Mouse (Mus musculus) layer of hippocampus, postnatal 10 days (tissue): ENCODE measurements at regions not wholly inside any gene's neighbourhood (a gene's known extent, or its start where the extent isn't known, plus 50 kb on each side); places are given as distances from the start of the nearest gene placed in this dataset.

Source experiments
- DNase-seq, 2 experiments: peaks; one replicate each; pipeline ENCODE4 v3.0.0; 2021; ENCODE audit warnings: low spot score in 2 of 2

DNA sequence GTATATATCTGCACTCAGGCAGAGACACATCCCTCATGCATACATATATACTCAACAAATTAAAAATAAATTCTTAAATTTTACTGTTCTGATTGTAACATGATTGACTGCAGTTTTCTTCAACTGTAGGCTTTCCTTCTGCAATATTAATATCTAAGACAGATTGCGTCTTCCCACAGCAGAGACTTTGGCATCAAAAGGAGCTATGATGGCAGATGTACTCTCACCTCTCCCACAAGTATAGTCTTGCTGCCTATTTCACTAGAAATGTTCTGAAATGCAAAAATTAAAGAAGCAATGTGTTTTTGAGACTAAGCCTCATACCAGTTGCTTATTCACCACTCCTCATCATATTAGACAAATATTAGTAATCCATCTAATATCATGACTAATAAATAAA lies 356.5 kb downstream of the Dnah5 start:
- no peak for DNase-seq

DNA sequence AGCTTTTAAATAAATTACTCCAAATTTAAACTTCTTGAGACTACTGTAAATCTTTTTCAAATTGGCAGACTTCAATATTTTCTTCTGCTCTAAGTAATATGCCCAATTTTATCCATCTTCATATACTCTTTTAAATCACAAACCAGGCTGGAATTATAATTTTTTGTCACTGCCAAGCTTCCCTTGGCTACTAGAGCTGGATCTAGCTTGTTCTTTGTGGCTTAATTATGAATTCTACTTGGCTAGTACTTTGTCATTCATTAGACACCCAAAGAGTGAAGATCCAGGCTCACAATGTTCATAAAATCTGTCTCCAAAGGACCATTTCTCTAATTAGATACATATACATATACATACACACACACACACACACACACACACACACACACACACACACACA lies 391.7 kb downstream of the Dnah5 start:
- DNase-seq: no peak

DNA sequence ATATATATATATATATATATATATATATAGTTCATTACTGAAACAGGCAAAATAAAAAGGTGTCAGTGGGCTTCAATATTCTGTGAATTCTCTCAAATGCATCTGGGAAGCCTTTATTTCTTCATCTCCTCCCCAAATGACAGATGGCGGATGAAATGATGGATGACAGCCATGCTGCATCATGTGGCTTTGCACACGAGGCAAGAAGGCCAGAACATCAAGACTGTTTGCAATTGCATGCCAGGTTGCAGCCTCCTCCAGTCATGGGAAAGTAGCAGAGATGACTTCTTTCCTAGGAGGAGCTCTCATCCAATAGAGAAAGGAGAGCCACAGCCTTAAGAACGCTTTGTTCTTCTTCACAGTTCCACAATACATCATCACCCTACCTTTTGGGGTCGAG lies 392.2 kb downstream of the Dnah5 start:
- no peak for DNase-seq

DNA sequence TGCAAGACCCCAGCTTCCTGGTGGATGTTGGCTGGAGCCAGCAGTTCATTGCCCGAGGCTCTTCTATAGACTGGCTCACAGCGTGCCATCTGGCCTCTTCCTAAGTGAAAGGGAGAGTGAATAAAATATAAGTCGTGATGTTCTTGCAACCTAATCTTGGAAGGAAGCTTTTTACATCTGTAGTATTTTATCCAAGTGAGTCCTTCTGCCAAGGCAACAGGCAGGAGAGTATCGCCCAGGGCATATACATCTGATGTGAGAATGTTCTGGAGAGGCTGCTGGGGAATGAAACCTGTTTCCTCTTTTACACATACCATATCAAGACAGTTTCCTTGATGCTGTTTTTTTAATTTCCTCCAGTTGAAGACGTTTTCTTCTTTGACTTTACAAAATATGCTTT lies 396.6 kb downstream of the Dnah5 start:
- no peak for DNase-seq

DNA sequence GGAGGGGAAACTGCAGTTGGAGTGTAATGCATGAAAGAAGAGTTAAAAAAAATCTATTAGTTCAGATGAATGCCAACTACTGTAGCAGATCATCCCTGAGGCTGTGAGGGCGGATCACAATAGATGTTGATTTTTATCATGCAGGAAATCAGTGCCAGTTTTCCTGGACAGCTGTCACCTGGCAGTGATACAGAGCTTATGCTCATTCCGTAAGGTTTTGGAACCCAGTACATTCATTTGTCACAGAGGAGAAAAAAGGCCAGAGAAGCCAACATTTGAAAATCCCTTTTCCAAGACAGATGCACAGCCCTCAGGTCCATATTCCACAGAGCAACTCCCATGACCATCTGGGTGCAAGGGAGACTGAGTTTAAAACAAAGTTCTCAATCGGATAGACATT lies 412.1 kb downstream of the Dnah5 start:
- DNase-seq: peak; percentile 47 to 54

DNA sequence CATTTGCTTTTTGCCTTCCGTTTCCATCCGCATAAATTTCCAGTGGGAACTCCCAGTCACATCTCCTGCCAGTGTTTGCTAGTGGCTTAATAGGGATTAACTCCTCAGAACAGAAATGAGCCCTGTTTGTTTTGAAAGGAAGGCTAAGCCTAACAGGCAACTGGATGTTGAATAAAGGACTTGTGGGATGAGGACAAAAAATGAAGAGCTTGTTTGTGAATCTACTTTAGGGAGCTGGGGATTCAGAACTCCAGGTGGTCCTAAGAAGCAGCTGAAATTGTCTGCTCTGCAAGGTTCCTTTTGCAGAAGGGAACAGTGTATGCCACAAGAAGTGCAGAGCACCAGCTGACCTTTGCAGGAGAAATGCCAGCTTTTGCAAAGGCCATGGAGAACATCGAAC lies 436.8 kb downstream of the Dnah5 start:
- no peak for DNase-seq

DNA sequence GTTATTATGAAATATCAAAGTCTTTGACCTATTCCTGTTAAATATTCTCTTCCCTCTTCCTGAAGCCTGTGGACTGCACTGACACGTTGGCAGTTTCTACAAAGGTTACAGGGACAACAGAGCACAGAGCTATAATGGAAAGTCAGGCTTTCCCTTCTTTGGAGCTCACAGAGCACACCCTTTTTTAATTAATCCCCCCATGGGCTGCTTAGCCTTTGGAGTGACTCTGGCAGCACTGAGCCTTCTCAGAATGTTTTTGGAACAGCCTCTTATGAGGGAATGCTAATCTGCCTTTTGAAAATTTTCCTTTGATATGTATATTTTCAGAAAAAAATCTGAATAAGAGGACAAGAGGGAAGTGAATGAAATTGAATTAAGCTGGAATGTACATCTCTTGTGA lies 441.6 kb downstream of the Dnah5 start:
- no peak for DNase-seq

DNA sequence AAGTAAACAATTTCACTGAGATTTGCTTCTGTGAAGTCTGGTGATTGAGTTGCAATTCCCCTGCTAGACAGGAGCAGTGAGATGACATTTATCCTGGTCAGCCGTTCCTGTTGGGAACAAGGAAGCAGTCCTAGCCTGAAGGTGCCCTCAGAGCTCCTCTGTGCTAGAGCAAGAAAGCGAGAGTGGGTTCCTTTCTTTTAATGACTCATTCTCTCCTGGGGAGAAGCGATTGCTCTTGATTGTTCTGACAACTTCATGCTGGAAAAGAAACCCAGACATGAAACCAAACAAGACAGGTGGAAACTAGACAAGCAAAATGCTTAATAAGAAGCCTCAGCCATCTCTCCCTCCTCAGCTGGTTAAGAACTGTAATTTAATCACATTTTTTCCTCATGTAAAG lies 450.4 kb downstream of the Dnah5 start:
- no peak for DNase-seq

DNA sequence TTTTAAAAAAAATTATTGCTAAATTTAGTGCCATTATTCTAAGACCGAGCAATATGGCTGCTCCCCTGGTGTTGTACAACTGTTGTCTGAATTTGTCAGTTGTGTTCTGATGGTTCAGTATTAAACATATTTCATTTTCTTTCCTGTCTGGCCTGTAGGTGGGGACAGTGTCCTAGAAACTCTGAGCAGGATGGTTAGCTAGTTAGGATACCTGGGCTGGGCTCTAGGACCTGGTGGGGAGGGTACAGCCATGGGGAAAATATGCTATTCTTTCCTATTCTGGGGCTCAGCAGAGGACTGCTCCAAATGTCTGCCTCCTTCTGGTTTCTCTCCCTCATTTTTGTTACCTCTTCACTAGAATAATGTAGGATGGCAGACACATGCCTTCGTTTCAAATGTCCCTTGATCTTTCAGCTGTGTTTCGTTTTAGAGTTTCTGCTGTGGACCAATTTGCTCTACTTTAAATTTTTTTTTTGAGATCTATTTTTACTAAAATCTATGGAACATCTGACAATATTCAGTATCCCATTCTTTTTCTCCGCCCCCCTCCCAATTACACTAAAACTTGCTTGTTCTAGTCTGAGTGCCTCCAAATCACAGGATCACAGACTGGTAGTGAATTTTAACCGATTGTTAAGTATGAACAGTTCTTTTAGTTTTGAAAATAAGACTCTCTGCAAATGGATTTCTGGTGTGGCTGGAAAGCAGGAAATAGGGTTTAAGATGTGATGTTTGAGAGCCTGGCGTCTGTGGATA lies 460.5 kb downstream of the Dnah5 start:
- DNase-seq: peak; percentile 19 to 26
